Mouse (Mus musculus): ENCODE data around the gene Ptdss2. TPM values are rescaled to one million over a fixed set of nuclear protein-coding genes. Genes with fewer than 3 reads are reported as not detected.

Ptdss2 gene
- total and polyA plus RNA-seq, 3 experiments, result 16.9 to 44.9 TPM; not detected in 1

DNA sequence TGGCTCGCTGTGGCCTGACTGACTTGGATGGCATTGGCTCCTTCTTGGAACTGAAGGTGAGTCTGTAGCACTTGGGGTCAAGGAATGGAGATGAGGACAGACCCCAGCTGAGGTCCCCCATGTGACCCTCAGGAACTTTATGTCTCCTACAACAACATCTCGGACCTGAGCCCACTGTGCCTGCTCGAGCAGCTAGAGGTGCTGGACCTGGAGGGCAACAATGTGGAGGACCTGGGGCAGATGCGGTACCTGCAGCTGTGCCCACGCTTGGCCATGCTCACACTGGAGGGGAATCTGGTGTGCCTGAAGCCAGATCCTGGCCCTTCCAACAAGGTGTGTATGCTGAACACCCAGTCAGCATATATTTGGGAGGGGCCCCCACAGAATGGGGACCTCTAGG lies 83.3 kb downstream of the Ptdss2 start:
- Histone ChIP-seq H3K9ac (ENCODE audit: control insufficient read depth, low read depth, low read length, poor library complexity, severe bottlenecking) (no peak overlapping the region), H3K4me3 (ENCODE audit: control insufficient read depth in 1 of 2, insufficient read depth in 1 of 2, low read depth in 2 of 2, low read length in 2 of 2) (no peak overlapping the region), H3K4me1 (ENCODE audit: control insufficient read depth in 1 of 2, insufficient read depth in 2 of 2, low read length in 2 of 2) (peaks cover 0 to 6% of the 10 kb centered on the region in 2 experiments; a peak in 2 of 4 replicates), H3K9me3 (replicated peaks; ENCODE audit: insufficient read depth, low read length) (no peaks in the 10 kb centered on the region), H3K79me2 (ENCODE audit: control insufficient read depth, insufficient read depth, low read length, poor library complexity) (no peaks in the 10 kb centered on the region), H3K36me3 (ENCODE audit: control insufficient read depth in 1 of 2, insufficient read depth in 2 of 2, low read length in 2 of 2) (no peaks in the 10 kb centered on the region), H3K27ac (ENCODE audit: control insufficient read depth, low read depth, low read length) (no peak overlapping the region), H3K27me3 (ENCODE audit: control insufficient read depth in 1 of 2, insufficient read depth in 2 of 2, low read length in 2 of 2) (no peaks in the 10 kb centered on the region)
- no peak for TF ChIP-seq MAFK (IDR thresholded peaks at IDR 0.05; ENCODE audit: borderline replicate concordance, low read depth, low read length)
- no peak for TF ChIP-seq MAX (IDR thresholded peaks at IDR 0.05; ENCODE audit: low read length)
- DNase-seq (ENCODE audit: low read depth, low spot score), result no peak

DNA sequence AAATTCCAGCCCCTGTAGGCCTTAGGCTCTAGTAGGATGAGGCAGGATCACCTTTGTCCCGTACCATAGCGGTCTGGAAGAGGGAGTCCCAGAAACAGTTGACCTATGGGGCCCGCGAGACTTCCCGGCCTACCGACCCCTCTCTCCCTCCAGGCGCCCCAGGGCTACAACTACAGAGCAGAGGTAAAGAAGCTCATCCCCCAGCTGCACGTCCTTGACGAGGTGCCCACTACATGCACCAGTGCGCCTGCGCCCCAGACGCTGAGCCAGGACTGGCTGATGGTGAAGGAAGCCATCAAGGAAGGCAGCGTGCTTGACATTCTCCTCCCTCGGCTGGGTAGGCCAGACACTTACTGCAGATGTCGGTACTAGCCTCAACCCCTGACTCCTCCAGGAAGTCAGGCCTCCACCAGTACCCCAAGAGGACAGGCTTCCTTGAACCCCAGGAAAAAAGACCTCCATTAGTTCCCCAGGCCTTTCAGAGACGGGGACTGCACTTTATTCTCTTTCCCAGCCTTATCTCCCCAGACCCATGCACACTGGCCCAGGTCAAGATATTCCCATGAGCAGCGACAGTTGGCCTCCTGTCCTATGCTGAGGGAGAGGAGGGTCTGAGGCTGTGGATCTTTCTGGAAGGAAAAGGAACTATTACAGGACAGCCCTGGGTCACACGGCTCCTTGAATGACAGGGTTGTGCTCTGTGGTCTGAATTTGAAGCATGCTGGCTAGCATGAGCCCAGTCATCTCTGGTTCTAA lies 84.2 kb downstream of the Ptdss2 start:
- Histone ChIP-seq H3K79me2 (ENCODE audit: control insufficient read depth, insufficient read depth, low read length, poor library complexity) (no peaks in the 10 kb centered on the region), H3K4me1 (ENCODE audit: control insufficient read depth in 1 of 2, insufficient read depth in 2 of 2, low read length in 2 of 2) (peaks cover 0 to 6% of the 10 kb centered on the region in 2 experiments; a peak in 2 of 4 replicates), H3K27ac (ENCODE audit: control insufficient read depth, low read depth, low read length) (no peak overlapping the region), H3K9ac (ENCODE audit: control insufficient read depth, low read depth, low read length, poor library complexity, severe bottlenecking) (no peak overlapping the region), H3K9me3 (replicated peaks; ENCODE audit: insufficient read depth, low read length) (no peaks in the 10 kb centered on the region), H3K36me3 (ENCODE audit: control insufficient read depth in 1 of 2, insufficient read depth in 2 of 2, low read length in 2 of 2) (no peaks in the 10 kb centered on the region), H3K4me3 (ENCODE audit: control insufficient read depth in 1 of 2, insufficient read depth in 1 of 2, low read depth in 2 of 2, low read length in 2 of 2) (no peak overlapping the region), H3K27me3 (ENCODE audit: control insufficient read depth in 1 of 2, insufficient read depth in 2 of 2, low read length in 2 of 2) (peaks cover 0 to 1% of the 10 kb centered on the region in 2 experiments; a peak in 1 of 4 replicates)
- no peak for DNase-seq (ENCODE audit: low read depth, low spot score)
- TF ChIP-seq JUND (IDR thresholded peaks at IDR 0.05; ENCODE audit: low read depth, low read length) (no peak), MAX (IDR thresholded peaks at IDR 0.05; ENCODE audit: low read length) (no peak), POLR2A (IDR thresholded peaks at IDR 0.05; ENCODE audit: control insufficient read depth in 1 of 2, insufficient read depth in 1 of 2, low read depth in 1 of 2, low read length in 2 of 2, poor library complexity in 1 of 2) (no peak), UBTF (IDR thresholded peaks at IDR 0.05; ENCODE audit: borderline replicate concordance, insufficient read depth, low read depth, low read length) (no peak), MYC (IDR thresholded peaks at IDR 0.05; ENCODE audit: low read depth, low read length) (no peak), GATA1 (IDR thresholded peaks at IDR 0.05; ENCODE audit: low read depth, low read length) (no peak), TCF12 (IDR thresholded peaks at IDR 0.05; ENCODE audit: low read depth, low read length) (no peak), MEF2A (IDR thresholded peaks at IDR 0.05; ENCODE audit: extremely low read depth, insufficient replicate concordance, low read depth, low read length, poor library complexity, severe bottlenecking) (no peak), CHD1 (IDR thresholded peaks at IDR 0.05; ENCODE audit: low read depth, low read length) (no peak), CTCF (IDR thresholded peaks at IDR 0.05 in 2 of 3, conservative IDR thresholded peaks at IDR 0.05 in 1 of 3; ENCODE audit: control insufficient read depth in 1 of 3, insufficient read depth in 1 of 3, low read depth in 2 of 3, low read length in 3 of 3, poor library complexity in 1 of 3, severe bottlenecking in 1 of 3) (no peak), NELFE (IDR thresholded peaks at IDR 0.05; ENCODE audit: low read depth, low read length) (no peak), GABPA (IDR thresholded peaks at IDR 0.05; ENCODE audit: low read depth, low read length) (no peak), USF2 (IDR thresholded peaks at IDR 0.05; ENCODE audit: borderline replicate concordance in 1 of 2, insufficient read depth in 1 of 2, low read depth in 1 of 2, low read length in 2 of 2) (no peak), POLR2AphosphoS2 (IDR thresholded peaks at IDR 0.05; ENCODE audit: low read length) (no peak), TAL1 (IDR thresholded peaks at IDR 0.05; ENCODE audit: low read length) (no peak), TBP (IDR thresholded peaks at IDR 0.05; ENCODE audit: low read depth, low read length) (no peak), MXI1 (IDR thresholded peaks at IDR 0.05; ENCODE audit: low read depth, low read length) (no peak), NRF1 (IDR thresholded peaks at IDR 0.05; ENCODE audit: insufficient read depth, low read depth, low read length, poor library complexity, severe bottlenecking) (no peak), ZMIZ1 (IDR thresholded peaks at IDR 0.05; ENCODE audit: low read depth, low read length) (no peak)

Other genes starting within 250 kb of the Ptdss2 start
- 165 and 191 TPM in 2 replicates for gene Psmd13, start 240.4 kb upstream of the Ptdss2 start, total RNA-seq (2012; rRNA removed)
- gene Psmd13, start 240.4 kb upstream of the Ptdss2 start, polyA plus RNA-seq (2012; ENCODE audit: insufficient read depth in 1 of 2, insufficient read length in 2 of 2, low read depth in 1 of 2, low replicate concordance in 2 of 2, missing spikeins in 1 of 2), result 100 to 1,000 TPM in 1 of 2 experiments, not detected in 1; 215 TPM
- 16.0 and 16.1 TPM in 2 replicates for gene Sirt3, start 240.1 kb upstream of the Ptdss2 start, total RNA-seq (2012; rRNA removed)
- 10 to 100 TPM in 1 of 2 experiments, not detected in 1; 19.5 TPM for gene Sirt3, start 240.1 kb upstream of the Ptdss2 start, polyA plus RNA-seq (2012; ENCODE audit: insufficient read depth in 1 of 2, insufficient read length in 2 of 2, low read depth in 1 of 2, low replicate concordance in 2 of 2, missing spikeins in 1 of 2)
- gene Cox8b, start 221.9 kb upstream of the Ptdss2 start, total RNA-seq (2012; rRNA removed), result not detected in 2 replicates
- not detected for gene Cox8b, start 221.9 kb upstream of the Ptdss2 start, polyA plus RNA-seq (2012; ENCODE audit: insufficient read depth in 1 of 2, insufficient read length in 2 of 2, low read depth in 1 of 2, low replicate concordance in 2 of 2, missing spikeins in 1 of 2)
- not detected in 2 replicates for gene Nlrp6, start 201.5 kb upstream of the Ptdss2 start, total RNA-seq (2012; rRNA removed)
- gene Nlrp6, start 201.5 kb upstream of the Ptdss2 start, polyA plus RNA-seq (2012; ENCODE audit: insufficient read depth in 1 of 2, insufficient read length in 2 of 2, low read depth in 1 of 2, low replicate concordance in 2 of 2, missing spikeins in 1 of 2), result not detected
- gene Pgghg, start 181.0 kb upstream of the Ptdss2 start, total RNA-seq (2012; rRNA removed), result 3.0 and 3.2 TPM in 2 replicates
- 1 to 10 TPM in 1 of 2 experiments, not detected in 1; 7.2 TPM for gene Pgghg, start 181.0 kb upstream of the Ptdss2 start, polyA plus RNA-seq (2012; ENCODE audit: insufficient read depth in 1 of 2, insufficient read length in 2 of 2, low read depth in 1 of 2, low replicate concordance in 2 of 2, missing spikeins in 1 of 2)
- gene Ifitm5, start 172.1 kb upstream of the Ptdss2 start, total RNA-seq (2012; rRNA removed), result 0.31 TPM in 1 of 2 replicates, not detected in the other
- 1 to 10 TPM in 1 of 2 experiments, not detected in 1; 1.1 TPM for gene Ifitm5, start 172.1 kb upstream of the Ptdss2 start, polyA plus RNA-seq (2012; ENCODE audit: insufficient read depth in 1 of 2, insufficient read length in 2 of 2, low read depth in 1 of 2, low replicate concordance in 2 of 2, missing spikeins in 1 of 2)
- not detected in 2 replicates for gene Gm45717, start 166.4 kb upstream of the Ptdss2 start, total RNA-seq (2012; rRNA removed)
- gene Gm45717, start 166.4 kb upstream of the Ptdss2 start, polyA plus RNA-seq (2012; ENCODE audit: insufficient read depth in 1 of 2, insufficient read length in 2 of 2, low read depth in 1 of 2, low replicate concordance in 2 of 2, missing spikeins in 1 of 2), result not detected
- gene Ifitm2, start 166.4 kb upstream of the Ptdss2 start, total RNA-seq (2012; rRNA removed), result 177 and 213 TPM in 2 replicates
- 100 to 1,000 TPM in 1 of 2 experiments, not detected in 1; 317 TPM for gene Ifitm2, start 166.4 kb upstream of the Ptdss2 start, polyA plus RNA-seq (2012; ENCODE audit: insufficient read depth in 1 of 2, insufficient read length in 2 of 2, low read depth in 1 of 2, low replicate concordance in 2 of 2, missing spikeins in 1 of 2)
- gene Ifitm1, start 155.2 kb upstream of the Ptdss2 start, total RNA-seq (2012; rRNA removed), result 0.23 TPM in 1 of 2 replicates, not detected in the other
- gene Ifitm1, start 155.2 kb upstream of the Ptdss2 start, polyA plus RNA-seq (2012; ENCODE audit: insufficient read depth in 1 of 2, insufficient read length in 2 of 2, low read depth in 1 of 2, low replicate concordance in 2 of 2, missing spikeins in 1 of 2), result not detected
- gene Ifitm3, start 111.6 kb upstream of the Ptdss2 start, total RNA-seq (2012; rRNA removed), result 4.2 and 6.4 TPM in 2 replicates
- 10 to 100 TPM in 1 of 2 experiments, not detected in 1; 12.8 TPM for gene Ifitm3, start 111.6 kb upstream of the Ptdss2 start, polyA plus RNA-seq (2012; ENCODE audit: insufficient read depth in 1 of 2, insufficient read length in 2 of 2, low read depth in 1 of 2, low replicate concordance in 2 of 2, missing spikeins in 1 of 2)
- not detected in 2 replicates for gene Ifitm6, start 104.5 kb upstream of the Ptdss2 start, total RNA-seq (2012; rRNA removed)
- gene Ifitm6, start 104.5 kb upstream of the Ptdss2 start, polyA plus RNA-seq (2012; ENCODE audit: insufficient read depth in 1 of 2, insufficient read length in 2 of 2, low read depth in 1 of 2, low replicate concordance in 2 of 2, missing spikeins in 1 of 2), result not detected
- not detected in 2 replicates for gene Gm17387, start 93.3 kb upstream of the Ptdss2 start, total RNA-seq (2012; rRNA removed)
- gene Gm17387, start 93.3 kb upstream of the Ptdss2 start, polyA plus RNA-seq (2012; ENCODE audit: insufficient read depth in 1 of 2, insufficient read length in 2 of 2, low read depth in 1 of 2, low replicate concordance in 2 of 2, missing spikeins in 1 of 2), result not detected
- 0.78 and 0.81 TPM in 2 replicates for gene B4galnt4, start 61.3 kb upstream of the Ptdss2 start, total RNA-seq (2012; rRNA removed)
- 1 to 10 TPM in 1 of 2 experiments, not detected in 1; 8.0 TPM for gene B4galnt4, start 61.3 kb upstream of the Ptdss2 start, polyA plus RNA-seq (2012; ENCODE audit: insufficient read depth in 1 of 2, insufficient read length in 2 of 2, low read depth in 1 of 2, low replicate concordance in 2 of 2, missing spikeins in 1 of 2)
- not detected in 2 replicates for gene Pkp3, start 44.2 kb upstream of the Ptdss2 start, total RNA-seq (2012; rRNA removed)
- not detected for gene Pkp3, start 44.2 kb upstream of the Ptdss2 start, polyA plus RNA-seq (2012; ENCODE audit: insufficient read depth in 1 of 2, insufficient read length in 2 of 2, low read depth in 1 of 2, low replicate concordance in 2 of 2, missing spikeins in 1 of 2)
- gene Sigirr, start 21.8 kb upstream of the Ptdss2 start, total RNA-seq (2012; rRNA removed), result 8.3 and 8.6 TPM in 2 replicates
- 10 to 100 TPM in 1 of 2 experiments, not detected in 1; 17.5 TPM for gene Sigirr, start 21.8 kb upstream of the Ptdss2 start, polyA plus RNA-seq (2012; ENCODE audit: insufficient read depth in 1 of 2, insufficient read length in 2 of 2, low read depth in 1 of 2, low replicate concordance in 2 of 2, missing spikeins in 1 of 2)
- 0.08 TPM in 1 of 2 replicates, not detected in the other for gene Ano9, start 4.6 kb upstream of the Ptdss2 start, total RNA-seq (2012; rRNA removed)
- gene Ano9, start 4.6 kb upstream of the Ptdss2 start, polyA plus RNA-seq (2012; ENCODE audit: insufficient read depth in 1 of 2, insufficient read length in 2 of 2, low read depth in 1 of 2, low replicate concordance in 2 of 2, missing spikeins in 1 of 2), result under 1 TPM in 1 of 2 experiments, not detected in 1; 0.03 TPM
- gene Rnh1, start 50.5 kb downstream of the Ptdss2 start, total RNA-seq (2012; rRNA removed), result 69.6 and 71.4 TPM in 2 replicates
- gene Rnh1, start 50.5 kb downstream of the Ptdss2 start, polyA plus RNA-seq (2012; ENCODE audit: insufficient read depth in 1 of 2, insufficient read length in 2 of 2, low read depth in 1 of 2, low replicate concordance in 2 of 2, missing spikeins in 1 of 2), result 10 to 100 TPM in 1 of 2 experiments, not detected in 1; 94.5 TPM
- 137 and 183 TPM in 2 replicates for gene Hras, start 71.6 kb downstream of the Ptdss2 start, total RNA-seq (2012; rRNA removed)
- 100 to 1,000 TPM in 1 of 2 experiments, not detected in 1; 149 TPM for gene Hras, start 71.6 kb downstream of the Ptdss2 start, polyA plus RNA-seq (2012; ENCODE audit: insufficient read depth in 1 of 2, insufficient read length in 2 of 2, low read depth in 1 of 2, low replicate concordance in 2 of 2, missing spikeins in 1 of 2)
- gene Lrrc56, start 71.8 kb downstream of the Ptdss2 start, total RNA-seq (2012; rRNA removed), result 1.0 and 1.6 TPM in 2 replicates
- 1 to 10 TPM in 1 of 2 experiments, not detected in 1; 5.5 TPM for gene Lrrc56, start 71.8 kb downstream of the Ptdss2 start, polyA plus RNA-seq (2012; ENCODE audit: insufficient read depth in 1 of 2, insufficient read length in 2 of 2, low read depth in 1 of 2, low replicate concordance in 2 of 2, missing spikeins in 1 of 2)
- gene Lmntd2, start 91.7 kb downstream of the Ptdss2 start, total RNA-seq (2012; rRNA removed), result not detected in 2 replicates
- under 1 TPM in 1 of 2 experiments, not detected in 1; 0.43 TPM for gene Lmntd2, start 91.7 kb downstream of the Ptdss2 start, polyA plus RNA-seq (2012; ENCODE audit: insufficient read depth in 1 of 2, insufficient read length in 2 of 2, low read depth in 1 of 2, low replicate concordance in 2 of 2, missing spikeins in 1 of 2)
- gene Rassf7, start 93.5 kb downstream of the Ptdss2 start, total RNA-seq (2012; rRNA removed), result 7.0 and 7.6 TPM in 2 replicates
- gene Rassf7, start 93.5 kb downstream of the Ptdss2 start, polyA plus RNA-seq (2012; ENCODE audit: insufficient read depth in 1 of 2, insufficient read length in 2 of 2, low read depth in 1 of 2, low replicate concordance in 2 of 2, missing spikeins in 1 of 2), result 1 to 10 TPM in 1 of 2 experiments, not detected in 1; 9.5 TPM
- 65.0 and 66.1 TPM in 2 replicates for gene Phrf1, start 106.4 kb downstream of the Ptdss2 start, total RNA-seq (2012; rRNA removed)
- 1,000 to 10,000 TPM in 1 of 2 experiments, 10 to 100 TPM in 1; 91.2 to 1,029 TPM for gene Phrf1, start 106.4 kb downstream of the Ptdss2 start, polyA plus RNA-seq (2012; ENCODE audit: insufficient read depth in 1 of 2, insufficient read length in 2 of 2, low read depth in 1 of 2, low replicate concordance in 2 of 2, missing spikeins in 1 of 2)
- 0.52 and 1.9 TPM in 2 replicates for gene Irf7, start 144.1 kb downstream of the Ptdss2 start, total RNA-seq (2012; rRNA removed)
- 1 to 10 TPM in 1 of 2 experiments, not detected in 1; 2.0 TPM for gene Irf7, start 144.1 kb downstream of the Ptdss2 start, polyA plus RNA-seq (2012; ENCODE audit: insufficient read depth in 1 of 2, insufficient read length in 2 of 2, low read depth in 1 of 2, low replicate concordance in 2 of 2, missing spikeins in 1 of 2)
- not detected in 2 replicates for gene Cdhr5, start 154.4 kb downstream of the Ptdss2 start, total RNA-seq (2012; rRNA removed)
- gene Cdhr5, start 154.4 kb downstream of the Ptdss2 start, polyA plus RNA-seq (2012; ENCODE audit: insufficient read depth in 1 of 2, insufficient read length in 2 of 2, low read depth in 1 of 2, low replicate concordance in 2 of 2, missing spikeins in 1 of 2), result not detected
- gene Sct, start 156.8 kb downstream of the Ptdss2 start, total RNA-seq (2012; rRNA removed), result not detected in 2 replicates
- gene Sct, start 156.8 kb downstream of the Ptdss2 start, polyA plus RNA-seq (2012; ENCODE audit: insufficient read depth in 1 of 2, insufficient read length in 2 of 2, low read depth in 1 of 2, low replicate concordance in 2 of 2, missing spikeins in 1 of 2), result not detected
- not detected in 2 replicates for gene Drd4, start 169.6 kb downstream of the Ptdss2 start, total RNA-seq (2012; rRNA removed)
- gene Drd4, start 169.6 kb downstream of the Ptdss2 start, polyA plus RNA-seq (2012; ENCODE audit: insufficient read depth in 1 of 2, insufficient read length in 2 of 2, low read depth in 1 of 2, low replicate concordance in 2 of 2, missing spikeins in 1 of 2), result not detected
- 9.8 and 13.2 TPM in 2 replicates for gene Deaf1, start 205.3 kb downstream of the Ptdss2 start, total RNA-seq (2012; rRNA removed)
- gene Deaf1, start 205.3 kb downstream of the Ptdss2 start, polyA plus RNA-seq (2012; ENCODE audit: insufficient read depth in 1 of 2, insufficient read length in 2 of 2, low read depth in 1 of 2, low replicate concordance in 2 of 2, missing spikeins in 1 of 2), result 10 to 100 TPM in 1 of 2 experiments, not detected in 1; 91.1 TPM
- 12.2 and 12.3 TPM in 2 replicates for gene Tmem80, start 205.4 kb downstream of the Ptdss2 start, total RNA-seq (2012; rRNA removed)
- 10 to 100 TPM in 1 of 2 experiments, not detected in 1; 27.7 TPM for gene Tmem80, start 205.4 kb downstream of the Ptdss2 start, polyA plus RNA-seq (2012; ENCODE audit: insufficient read depth in 1 of 2, insufficient read length in 2 of 2, low read depth in 1 of 2, low replicate concordance in 2 of 2, missing spikeins in 1 of 2)
- gene Eps8l2, start 216.5 kb downstream of the Ptdss2 start, total RNA-seq (2012; rRNA removed), result 0.46 TPM in 1 of 2 replicates, not detected in the other
- gene Eps8l2, start 216.5 kb downstream of the Ptdss2 start, polyA plus RNA-seq (2012; ENCODE audit: insufficient read depth in 1 of 2, insufficient read length in 2 of 2, low read depth in 1 of 2, low replicate concordance in 2 of 2, missing spikeins in 1 of 2), result under 1 TPM in 1 of 2 experiments, not detected in 1; 0.10 TPM

Data from MEL (cell line).